Mouse (Mus musculus) hindbrain, embryonic 13.5 days (tissue): ENCODE results near the gene Zfp652. TPM values are rescaled to one million over a fixed set of nuclear protein-coding genes. Genes with fewer than 3 reads are reported as not detected.

Experiments
- ATAC-seq: fragments of 200-750 bp; cut with Nextera tagmentation; 2 replicates; pipeline ENCODE4 v1.8.0; 2017; ENCODE audit warnings: moderate TSS enrichment; ENCODE audit not compliant: low FRiP score
- H3K27ac ChIP-seq: fragments of 300-500 bp; sonication (generic); 2 replicates; pipeline ENCODE4 v1.5.1; 2015; ENCODE audit warnings: inconsistent platforms, mild to moderate bottlenecking, moderate library complexity
- H3K27me3 ChIP-seq: fragments of 300-500 bp; sonication (generic); 2 replicates; pipeline ENCODE4 v1.6.1; 2015; ENCODE audit warnings: mild to moderate bottlenecking, inconsistent platforms
- H3K36me3 ChIP-seq: fragments of 300-500 bp; sonication (generic); 2 replicates; pipeline ENCODE4 v1.6.1; 2015; ENCODE audit warnings: mild to moderate bottlenecking, inconsistent platforms
- H3K4me1 ChIP-seq: fragments of 300-500 bp; sonication (generic); replicated peaks from 2 replicates; pipeline ENCODE4 v1.6.1; 2015; ENCODE audit warnings: inconsistent platforms
- H3K4me2 ChIP-seq: fragments of 300-500 bp; sonication (generic); 2 replicates; pipeline ENCODE4 v1.6.1; 2015; ENCODE audit warnings: inconsistent platforms, mild to moderate bottlenecking, moderate library complexity
- H3K4me3 ChIP-seq: fragments of 300-500 bp; sonication (generic); 2 replicates; pipeline ENCODE4 v1.5.1; 2015; ENCODE audit warnings: mild to moderate bottlenecking, inconsistent platforms
- H3K9ac ChIP-seq: fragments of 300-500 bp; sonication (generic); 2 replicates; pipeline ENCODE4 v1.6.1; 2015; ENCODE audit warnings: mild to moderate bottlenecking, inconsistent platforms
- H3K9me3 ChIP-seq: fragments of 300-500 bp; sonication (generic); 2 replicates; pipeline ENCODE4 v1.6.1; 2016; ENCODE audit warnings: inconsistent platforms
- WGBS: fragments of 180-500 bp; shearing (Covaris S2); methylation state at CpG from one replicate; pipeline ENCODE4 v1.1.7; 2015; 5-methylcytosine and 5-hydroxymethylcytosine counted together
- polyA plus RNA-seq: library from polyadenylated mRNA; unstranded; fragments of >200 nt; fragmentation: Nextera tagmentation; extraction: Ambion mirVana; gene quantifications from 2 replicates; pipeline ENCODE4 v1.2.1, GENCODE M21; 2015

Zfp652 gene
- polyA plus RNA-seq, 1 experiment from 2014 or later, result 31.0 TPM

DNA sequence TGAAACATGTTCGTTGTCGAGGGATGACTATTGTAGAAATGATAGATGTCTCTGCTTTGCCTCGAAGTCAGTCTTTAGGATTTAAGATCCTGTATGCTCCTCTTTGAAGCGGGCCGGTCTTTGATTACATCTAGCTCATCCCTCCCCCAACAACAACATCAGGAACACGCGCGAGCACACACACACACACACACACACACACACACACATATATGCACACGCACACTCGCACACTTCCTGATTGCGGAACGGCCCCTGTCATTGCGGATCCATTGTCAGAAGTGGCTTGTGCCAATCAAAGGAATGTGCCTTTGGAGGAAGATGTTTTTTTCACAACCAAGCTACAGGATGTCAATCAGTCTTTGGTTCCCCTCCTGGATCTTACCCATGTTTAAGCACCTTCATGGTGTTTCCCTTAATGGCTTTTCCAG is 1.4 kb downstream of the Zfp652 start:
- Histone ChIP-seq H3K4me3 (peak overlapping the region; percentile 95), H3K27me3 (no peaks in the 10 kb centered on the region), H3K9ac (peak overlapping the region; percentile 98), H3K4me1 (peaks cover 26% of the 10 kb centered on the region), H3K27ac (peak overlapping the region; percentile 99), H3K4me2 (peak overlapping the region; percentile 77), H3K9me3 (no peaks in the 10 kb centered on the region), H3K36me3 (no peaks in the 10 kb centered on the region)
- WGBS, result 0% methylated on average over 13 of the region's 13 CpGs
- ATAC-seq, result no peak

DNA sequence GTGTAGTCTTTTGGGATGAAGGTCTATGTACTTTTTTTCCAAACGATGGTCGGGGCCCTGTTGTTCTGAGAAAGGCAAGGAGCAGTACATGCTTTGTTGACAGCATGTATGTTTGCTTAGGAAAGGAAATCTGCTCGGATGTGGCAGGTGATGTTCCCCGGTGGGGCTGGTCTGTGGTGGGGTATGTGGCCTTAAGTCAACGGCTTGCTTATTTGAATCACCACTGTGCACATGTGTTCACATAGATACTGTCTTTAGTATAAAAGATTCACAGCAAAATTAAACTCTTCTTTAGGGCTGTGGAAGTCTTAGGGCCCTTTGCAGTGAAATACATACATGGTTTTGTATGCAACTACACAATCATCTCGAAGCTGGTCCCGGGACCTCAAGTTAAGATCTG is 1.9 kb downstream of the Zfp652 start:
- no peaks in the 10 kb centered on the region for H3K9me3 ChIP-seq
- no peaks in the 10 kb centered on the region for H3K27me3 ChIP-seq
- H3K4me2 ChIP-seq, result peak overlapping the region; percentile 77
- no peaks in the 10 kb centered on the region for H3K36me3 ChIP-seq
- peak overlapping the region; percentile 95 for H3K4me3 ChIP-seq
- 38% methylated on average over 7 of the region's 7 CpGs for WGBS
- H3K4me1 ChIP-seq, result peaks cover 26% of the 10 kb centered on the region
- H3K27ac ChIP-seq, result peak overlapping the region; percentile 99
- no peak for ATAC-seq
- peak overlapping the region; percentile 98 for H3K9ac ChIP-seq

DNA sequence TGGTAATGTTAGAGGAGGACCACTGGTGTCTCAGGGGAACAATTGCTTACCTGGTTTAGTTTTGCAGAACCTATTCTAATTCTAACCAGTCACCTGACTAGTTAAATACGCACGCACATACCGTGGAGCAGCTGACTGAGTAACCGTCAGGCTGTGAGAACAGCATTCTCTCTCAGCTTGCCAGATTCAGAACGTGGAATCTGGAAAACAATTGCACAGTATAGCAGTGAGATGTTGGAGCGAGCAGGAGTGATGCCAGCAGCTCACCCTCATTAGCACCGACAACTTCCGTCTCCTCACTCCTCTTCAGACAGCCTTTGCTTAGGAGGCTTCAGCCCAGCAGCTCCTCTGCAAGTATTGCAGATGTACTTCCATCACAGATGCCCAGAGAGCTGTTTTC is 3.7 kb downstream of the Zfp652 start:
- no peaks in the 10 kb centered on the region for H3K27me3 ChIP-seq
- ATAC-seq, result no peak
- H3K4me2 ChIP-seq, result peak overlapping the region; percentile 77; the same call in 1 of the 2 replicates
- no peaks in the 10 kb centered on the region for H3K9me3 ChIP-seq
- 70% methylated on average over 8 of the region's 8 CpGs for WGBS
- 0 out of 2 replicates have a peak overlapping the region, but pooled peaks have one; percentile 35 for H3K9ac ChIP-seq
- H3K27ac ChIP-seq, result no peak overlapping the region
- H3K4me1 ChIP-seq, result peaks cover 26% of the 10 kb centered on the region
- no peaks in the 10 kb centered on the region for H3K36me3 ChIP-seq
- no peak overlapping the region for H3K4me3 ChIP-seq

DNA sequence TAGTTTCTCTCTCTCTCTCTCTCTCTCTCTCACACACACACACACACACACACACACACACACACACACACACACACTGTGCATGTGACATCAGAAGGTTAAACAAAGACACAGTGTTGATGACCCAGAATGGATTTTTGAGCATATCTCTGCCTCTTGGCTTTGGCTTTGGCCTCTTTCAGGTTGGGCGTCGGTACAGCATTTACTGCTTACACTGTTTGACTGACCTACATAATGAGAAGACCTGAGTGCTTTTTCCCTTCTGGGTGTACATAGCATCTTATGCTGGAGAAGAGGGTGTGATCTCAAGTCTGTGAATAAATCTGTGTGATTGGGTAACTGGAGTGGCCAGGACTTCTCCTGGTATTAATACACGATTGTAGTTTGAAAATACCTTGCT is 6.9 kb downstream of the Zfp652 start:
- WGBS, result 91% methylated on average over 3 of the region's 3 CpGs
- no peak for ATAC-seq
- no peaks in the 10 kb centered on the region for H3K9me3 ChIP-seq

DNA sequence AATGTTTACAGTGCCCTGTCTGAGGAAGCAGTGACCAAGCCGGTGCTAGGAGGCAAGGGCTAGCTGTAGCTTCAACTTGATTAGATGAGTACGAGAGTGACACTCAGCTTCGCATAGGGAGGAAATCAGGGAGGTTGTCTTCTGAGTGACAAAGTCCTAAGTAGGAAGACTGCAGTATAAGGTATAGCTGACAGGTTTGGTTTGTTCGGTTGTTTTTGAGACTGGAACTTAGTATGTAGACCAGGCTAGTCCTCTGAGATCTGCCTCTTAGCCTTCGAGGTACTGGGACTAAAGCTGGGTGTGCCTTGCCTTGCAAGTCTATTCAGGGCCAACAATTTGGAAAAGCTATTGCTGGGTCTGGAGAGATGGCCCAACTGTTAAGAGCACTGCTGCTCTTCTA is 10.8 kb downstream of the Zfp652 start, which contains the start of gene B130006D01Rik:
TSS of gene B130006D01Rik (plus strand) at position 301 of the 400 bp plus-strand sequence.
- H3K4me1 ChIP-seq, result no peaks in the 10 kb centered on the region
- ATAC-seq, result no peak
- no peak within 1 kb of the TSS for H3K4me3 ChIP-seq
- no peaks in the 10 kb centered on the region for H3K36me3 ChIP-seq
- H3K27me3 ChIP-seq, result no peaks in the 10 kb centered on the region
- no peak within 1 kb of the TSS for H3K27ac ChIP-seq
- H3K9ac ChIP-seq, result no peak within 1 kb of the TSS
- WGBS, result 98% methylated on average over 5 of the region's 5 CpGs
- no peak within 1 kb of the TSS for H3K4me2 ChIP-seq
- H3K9me3 ChIP-seq, result no peaks in the 10 kb centered on the region

More for the DNA sequence above, 6.9 kb downstream of the Zfp652 start:
- no peak overlapping the region for H3K27ac ChIP-seq
- H3K9ac ChIP-seq, result no peak overlapping the region
- H3K36me3 ChIP-seq, result no peaks in the 10 kb centered on the region
- H3K27me3 ChIP-seq, result no peaks in the 10 kb centered on the region
- no peak overlapping the region for H3K4me3 ChIP-seq
- H3K4me2 ChIP-seq, result no peak overlapping the region
- peaks cover 20% of the 10 kb centered on the region for H3K4me1 ChIP-seq

DNA sequence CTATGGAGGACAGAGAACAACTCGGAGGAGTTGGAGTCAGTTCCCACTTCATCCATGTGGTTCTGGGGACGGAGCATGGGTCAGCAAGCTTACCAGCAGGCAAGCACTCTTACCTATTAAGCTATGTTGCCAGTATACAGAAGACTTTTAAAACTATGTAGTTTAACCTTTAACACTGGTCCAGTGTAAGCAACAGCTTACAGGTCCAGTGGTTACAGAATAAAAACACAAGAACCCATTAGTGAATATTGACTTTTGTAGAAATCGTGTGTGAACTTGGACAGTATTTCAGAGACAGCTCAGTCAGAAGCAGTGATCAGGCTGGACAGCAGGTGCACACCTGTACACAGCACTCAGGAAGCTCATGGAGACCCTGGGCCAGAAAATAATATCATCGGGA is 12.0 kb downstream of the Zfp652 start:
- 96% methylated on average over 4 of the region's 4 CpGs for WGBS
- Histone ChIP-seq H3K4me1 (no peaks in the 10 kb centered on the region), H3K27ac (no peak overlapping the region), H3K9ac (no peak overlapping the region), H3K4me3 (no peak overlapping the region), H3K36me3 (no peaks in the 10 kb centered on the region), H3K4me2 (no peak overlapping the region), H3K9me3 (no peaks in the 10 kb centered on the region), H3K27me3 (no peaks in the 10 kb centered on the region)
- ATAC-seq, result no peak

DNA sequence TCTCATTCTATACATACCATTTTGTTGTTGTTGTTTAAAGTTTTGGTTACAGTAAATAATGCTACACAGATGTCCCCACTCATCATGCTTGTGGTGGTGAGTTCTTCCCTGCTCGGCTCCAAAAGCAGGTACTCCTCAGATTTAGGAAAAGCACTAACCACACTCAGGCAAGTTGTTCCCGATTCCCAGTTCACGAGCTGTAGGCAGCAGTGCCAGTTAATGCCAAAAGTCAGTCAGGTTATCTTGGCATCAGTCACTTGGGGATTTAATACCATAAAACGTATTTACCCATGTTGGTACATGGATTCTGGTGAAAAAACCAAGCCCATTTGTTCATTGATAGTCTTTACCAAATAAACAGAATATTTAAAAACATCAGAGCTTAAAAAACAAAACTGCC is 13.7 kb downstream of the Zfp652 start:
- Histone ChIP-seq H3K4me2 (no peak overlapping the region), H3K36me3 (no peaks in the 10 kb centered on the region), H3K27ac (no peak overlapping the region), H3K4me3 (no peak overlapping the region), H3K4me1 (no peaks in the 10 kb centered on the region), H3K9me3 (no peaks in the 10 kb centered on the region), H3K9ac (no peak overlapping the region), H3K27me3 (no peaks in the 10 kb centered on the region)
- no peak for ATAC-seq
- 81% methylated on average over 4 of the region's 4 CpGs for WGBS

DNA sequence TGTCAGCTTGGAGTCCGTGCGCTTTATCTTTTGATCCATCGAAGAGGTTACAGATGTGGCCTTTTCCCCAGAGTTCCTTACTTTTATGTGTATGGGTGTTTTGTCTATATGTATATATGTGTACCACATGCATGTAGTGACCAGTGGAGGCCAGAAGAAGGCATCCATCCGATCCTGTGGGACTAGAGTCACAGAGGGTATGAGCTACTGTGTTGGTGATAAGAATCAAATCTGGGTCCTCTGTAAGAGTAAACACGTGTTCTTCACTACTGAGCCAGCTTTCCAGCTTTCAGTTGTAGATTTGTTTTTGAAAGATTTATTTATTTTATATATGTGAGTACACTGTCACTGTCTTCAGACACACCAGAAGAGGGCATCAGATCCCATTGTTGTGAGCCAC is 15.5 kb downstream of the Zfp652 start:
- Histone ChIP-seq H3K4me2 (no peak overlapping the region), H3K9me3 (no peaks in the 10 kb centered on the region), H3K27me3 (no peaks in the 10 kb centered on the region), H3K4me3 (no peak overlapping the region), H3K9ac (no peak overlapping the region), H3K36me3 (no peaks in the 10 kb centered on the region), H3K27ac (no peak overlapping the region), H3K4me1 (no peaks in the 10 kb centered on the region)
- 95% methylated on average over 5 of the region's 5 CpGs for whole genome bisulfite sequencing
- no peak for ATAC-seq

DNA sequence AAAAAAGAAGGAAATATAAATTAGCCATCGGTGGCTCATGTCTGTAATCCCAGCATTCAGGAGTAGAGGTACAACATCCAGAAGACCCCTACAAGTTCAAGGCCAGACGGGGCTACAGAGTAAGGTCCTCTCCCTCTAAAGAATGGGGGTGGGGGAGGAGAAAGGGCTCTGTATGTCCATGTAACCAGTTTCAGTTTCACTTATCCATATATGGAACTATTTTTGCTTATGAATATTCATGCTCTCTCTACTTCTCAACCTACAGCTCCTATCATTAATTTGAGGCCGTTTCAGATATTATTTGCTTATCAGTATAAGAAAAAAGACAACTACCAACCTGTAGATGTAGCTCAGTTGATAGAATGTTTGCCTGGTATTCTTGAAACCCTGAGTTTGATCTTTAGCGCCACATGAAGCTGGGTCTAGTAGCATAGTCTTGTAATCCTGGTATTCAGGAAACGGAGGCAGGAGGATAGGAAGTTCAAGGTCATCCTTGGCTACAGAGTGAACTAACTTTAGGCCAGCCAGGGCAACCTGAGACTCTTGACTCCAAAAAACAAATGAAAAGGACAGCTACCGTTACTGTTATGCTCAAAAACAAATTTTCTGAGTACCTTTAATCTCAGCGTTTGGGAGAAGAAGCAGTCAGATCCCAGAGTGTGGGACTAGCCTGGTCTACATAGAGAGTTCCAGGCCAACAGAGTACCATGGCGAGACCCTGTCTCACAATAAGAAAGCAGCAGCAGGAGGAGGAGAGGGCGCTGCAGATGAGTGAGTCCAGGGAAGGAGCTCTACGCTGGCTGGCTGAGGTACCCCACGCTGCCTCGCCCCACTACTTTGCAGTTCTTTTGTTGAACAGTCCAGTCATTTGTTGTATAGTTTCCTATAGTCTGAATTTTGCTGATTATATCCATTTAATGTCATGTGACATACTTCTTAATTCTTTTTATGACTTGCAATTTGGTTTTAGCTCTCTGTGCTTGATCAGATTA is 16.7 kb downstream of the Zfp652 start:
- 88% methylated on average over 12 of the region's 12 CpGs for WGBS
- ATAC-seq, result no peak
- no peaks in the 10 kb centered on the region for H3K36me3 ChIP-seq

DNA sequence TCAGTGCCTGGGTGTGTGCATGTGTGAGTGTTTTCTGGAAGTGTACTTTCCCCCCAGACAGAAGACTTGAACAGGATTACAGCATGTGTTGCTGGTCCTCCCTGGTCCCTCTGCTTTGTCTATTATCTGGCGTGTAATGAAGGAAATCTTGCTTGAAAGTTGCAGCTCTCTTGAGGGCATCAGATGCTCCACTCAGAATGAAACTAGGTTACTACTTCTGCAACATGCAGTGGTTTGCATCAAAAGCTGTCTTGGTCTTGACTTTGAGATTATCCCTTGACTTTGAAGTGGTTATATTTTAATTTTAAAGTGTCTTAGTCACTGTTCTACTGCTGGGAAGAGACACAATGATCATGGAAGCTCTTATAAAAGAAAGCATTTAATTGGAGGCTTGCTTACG is 22.0 kb downstream of the Zfp652 start:
- H3K9ac ChIP-seq, result no peak overlapping the region
- H3K9me3 ChIP-seq, result no peaks in the 10 kb centered on the region
- no peak overlapping the region for H3K4me3 ChIP-seq
- no peak overlapping the region for H3K27ac ChIP-seq
- no peaks in the 10 kb centered on the region for H3K27me3 ChIP-seq
- WGBS, result 94% methylated on average over 2 of the region's 2 CpGs
- H3K36me3 ChIP-seq, result no peaks in the 10 kb centered on the region
- no peak overlapping the region for H3K4me2 ChIP-seq
- H3K4me1 ChIP-seq, result peaks cover 4% of the 10 kb centered on the region; the same call in 1 of the 2 replicates
- ATAC-seq, result no peak

More for the DNA sequence above, 16.7 kb downstream of the Zfp652 start:
- Histone ChIP-seq H3K9me3 (no peaks in the 10 kb centered on the region), H3K4me2 (no peak overlapping the region), H3K4me3 (no peak overlapping the region), H3K4me1 (no peaks in the 10 kb centered on the region), H3K27me3 (no peaks in the 10 kb centered on the region), H3K27ac (no peak overlapping the region), H3K9ac (no peak overlapping the region)

DNA sequence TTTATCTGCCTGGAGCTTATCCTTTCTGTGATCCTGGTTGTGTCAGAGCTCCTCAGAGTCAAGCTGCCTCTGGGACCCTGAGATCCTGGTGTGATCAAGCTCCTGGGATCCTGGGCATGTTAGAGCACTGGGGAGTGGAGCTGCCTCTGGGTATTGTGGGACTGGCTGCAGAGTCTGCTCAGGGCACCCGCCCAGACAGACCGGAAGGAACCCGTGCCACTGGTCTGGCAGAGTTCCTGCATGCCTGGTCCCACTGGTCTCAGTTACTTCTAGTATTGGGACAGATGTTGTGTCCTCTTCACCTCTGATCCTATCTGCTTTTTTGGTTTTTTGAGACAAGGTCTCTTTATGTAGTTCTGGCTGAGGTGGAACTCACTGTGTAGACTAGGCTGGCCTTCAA is 25.3 kb downstream of the Zfp652 start:
- Histone ChIP-seq H3K27ac (no peak overlapping the region), H3K36me3 (no peaks in the 10 kb centered on the region), H3K27me3 (no peaks in the 10 kb centered on the region), H3K4me3 (no peak overlapping the region), H3K9ac (no peak overlapping the region), H3K4me1 (peaks cover 4% of the 10 kb centered on the region; the same call in 1 of the 2 replicates), H3K9me3 (no peaks in the 10 kb centered on the region), H3K4me2 (no peak overlapping the region)
- 94% methylated on average over 3 of the region's 3 CpGs for WGBS
- no peak for ATAC-seq

DNA sequence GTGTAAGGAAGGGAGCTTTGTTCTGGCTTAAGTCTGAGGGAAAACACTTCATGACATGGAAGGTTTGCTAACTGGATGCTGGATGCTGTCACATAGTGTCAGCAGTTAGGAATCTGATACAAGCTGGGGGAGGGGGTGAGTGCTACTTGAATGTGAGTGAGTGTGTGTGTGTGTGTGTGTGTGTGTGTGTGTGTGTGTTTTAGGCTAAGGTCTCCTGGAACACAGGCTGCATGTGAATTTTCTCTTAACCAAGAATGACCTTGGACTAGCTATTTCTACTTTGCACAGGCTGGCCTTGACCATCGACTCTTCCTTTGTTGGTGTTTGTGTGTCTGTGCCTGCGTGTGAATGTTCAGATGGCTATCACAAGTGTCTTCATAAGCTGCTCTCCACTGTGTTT is 32.0 kb downstream of the Zfp652 start:
- Histone ChIP-seq H3K27me3 (no peaks in the 10 kb centered on the region), H3K4me2 (no peak overlapping the region), H3K4me1 (peaks cover 5% of the 10 kb centered on the region), H3K27ac (no peak overlapping the region), H3K9ac (no peak overlapping the region), H3K4me3 (no peak overlapping the region), H3K9me3 (no peaks in the 10 kb centered on the region), H3K36me3 (peaks cover 20% of the 10 kb centered on the region)
- WGBS, result 81% methylated on average over 2 of the region's 2 CpGs
- ATAC-seq, result no peak

DNA sequence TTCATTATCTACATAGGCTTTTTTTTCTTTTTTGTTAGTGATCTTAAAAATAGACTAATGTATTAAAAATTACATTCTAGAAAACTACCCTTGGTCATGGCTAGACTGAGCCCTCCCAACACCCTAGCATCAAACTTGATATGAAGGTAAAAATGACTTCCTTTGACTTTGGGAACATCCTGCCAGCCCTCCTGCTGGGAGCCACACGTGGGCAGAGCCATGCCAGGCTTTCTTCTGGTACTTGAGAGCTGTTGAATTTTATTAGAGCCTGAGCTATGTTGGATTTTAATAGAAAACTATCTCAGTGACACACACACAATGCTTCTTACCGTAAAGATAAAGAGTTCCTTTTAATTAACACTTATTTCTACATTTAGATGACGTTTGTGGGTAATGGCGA is 34.3 kb downstream of the Zfp652 start:
- peaks cover 31% of the 10 kb centered on the region for H3K36me3 ChIP-seq
- H3K9ac ChIP-seq, result no peak overlapping the region
- 77% methylated on average over 4 of the region's 4 CpGs for WGBS
- peaks cover 5% of the 10 kb centered on the region for H3K4me1 ChIP-seq
- no peak for ATAC-seq
- H3K4me3 ChIP-seq, result no peak overlapping the region
- no peak overlapping the region for H3K4me2 ChIP-seq
- no peak overlapping the region for H3K27ac ChIP-seq
- no peaks in the 10 kb centered on the region for H3K27me3 ChIP-seq
- H3K9me3 ChIP-seq, result no peaks in the 10 kb centered on the region
